Mouse (Mus musculus) myocyte (in vitro differentiated cells): ENCODE data around the gene AU040320.

ENCODE experiments used
- E2F4 ChIP-seq: IDR thresholded peaks from one replicate; pipeline ENCODE4 v1.6.1; 2011; ENCODE audit warnings: mild to moderate bottlenecking, control low read depth, moderate library complexity; ENCODE audit not compliant: insufficient read depth
- MYOD1 ChIP-seq, 3 experiments: IDR thresholded peaks; one replicate each; pipeline ENCODE4 v1.6.1; 2011; ENCODE audit warnings: control low read depth in 2 of 3, low read depth in 2 of 3, mild to moderate bottlenecking in 2 of 3, moderate library complexity in 1 of 3; ENCODE audit not compliant: insufficient read length in 2 of 3, control insufficient read depth in 1 of 3
- POLR2A ChIP-seq: IDR thresholded peaks from one replicate; pipeline ENCODE4 v1.6.1; 2011; ENCODE audit warnings: low read depth, mild to moderate bottlenecking, control low read depth, moderate library complexity; ENCODE audit not compliant: insufficient read length
- REST ChIP-seq: IDR thresholded peaks from one replicate; pipeline ENCODE4 v1.6.1; 2011; ENCODE audit warnings: mild to moderate bottlenecking, control low read depth, moderate library complexity; ENCODE audit not compliant: insufficient read depth, insufficient read length
- SRF ChIP-seq: IDR thresholded peaks from one replicate; pipeline ENCODE4 v1.6.1; 2011; ENCODE audit warnings: low read depth; ENCODE audit not compliant: control insufficient read depth, insufficient read length

GRCm38 (mm10) chr4:126860268-126860986 lies 107.1 kb downstream of the AU040320 start:
- TF ChIP-seq MYOD1 (IDR thresholded peaks at IDR 0.05; ENCODE audit: control insufficient read depth in 1 of 3, insufficient read length in 2 of 3, low read depth in 2 of 3) (no peak), REST (no peak), POLR2A (no peak), E2F4 (no peak), SRF (no peak)
